ENCODE assay signal across 13 mouse cellular contexts in genomic region chr9:116352801-116353494, GRCm38 (mm10).
A peak's percentile ranks its signal among the peaks of the same experiment; 100 is the strongest.
DNase-seq lines count a peak whose midpoint lies in the region; ATAC-seq lines count a peak whose summit lies in the region.
"Had no signal": no experiment of that assay in that cellular context is flagged by ENCODE, and none has a peak within 500 bp of the region (broad histone marks: within the 10 kb centered on the region; RNA-seq: fewer than 3 reads in every experiment).

No protein-coding gene starts in this region.

- WGBS in lung, embryonic 16.5 days: 40% methylated on average over 4 of the region's 4 CpGs
- WGBS in forebrain, embryonic 15.5 days: 83% methylated on average over 4 of the region's 4 CpGs

- H3K36me3 ChIP-seq in lung, embryonic 16.5 days (ENCODE audit: control insufficient read depth, insufficient read depth, low read length): no peaks in the 10 kb centered on the region
- no peaks in the 10 kb centered on the region for H3K36me3 ChIP-seq in forebrain, embryonic 15.5 days
- H3K36me3 ChIP-seq: liver, embryonic 15.5 days; neural tube, embryonic 15.5 days; stomach, embryonic 15.5 days had no signal

- H3K4me1 ChIP-seq in lung, embryonic 16.5 days (replicated peaks; ENCODE audit: control insufficient read depth, insufficient read depth, low read length): peaks cover 7% of the 10 kb centered on the region; the same call in 1 of the 2 replicates
- H3K4me1 ChIP-seq in forebrain, embryonic 15.5 days: no peaks in the 10 kb centered on the region

- peak; percentile 96 for ATAC-seq in lung, embryonic 16.5 days (ENCODE audit: low read depth)
- no peak for ATAC-seq in forebrain, embryonic 15.5 days (replicated peaks)

- H3K27ac ChIP-seq in lung, embryonic 16.5 days (ENCODE audit: low read length): peak overlapping the region; percentile 86
- no peak overlapping the region for H3K27ac ChIP-seq in forebrain, embryonic 15.5 days (replicated peaks)
- H3K27ac ChIP-seq: layer of hippocampus, adult 2 months; liver, embryonic 15.5 days; neural tube, embryonic 15.5 days; stomach, embryonic 15.5 days had no signal

- H3K4me2 ChIP-seq in lung, embryonic 16.5 days (ENCODE audit: low read depth, low read length): no peak overlapping the region
- H3K4me2 ChIP-seq in forebrain, embryonic 15.5 days (replicated peaks): no peak overlapping the region
- H3K4me2 ChIP-seq: liver, embryonic 15.5 days; neural tube, embryonic 15.5 days; stomach, embryonic 15.5 days had no signal

- H3K9ac ChIP-seq in lung, embryonic 16.5 days (ENCODE audit: low read length): no peak overlapping the region
- H3K9ac ChIP-seq in forebrain, embryonic 15.5 days (replicated peaks): no peak overlapping the region
- H3K9ac ChIP-seq: liver, embryonic 15.5 days; neural tube, embryonic 15.5 days; stomach, embryonic 15.5 days had no signal

- no peak overlapping the region for H3K4me3 ChIP-seq in lung, embryonic 16.5 days (ENCODE audit: low read length)
- no peak overlapping the region for H3K4me3 ChIP-seq in forebrain, embryonic 15.5 days
- H3K4me3 ChIP-seq: layer of hippocampus, adult 2 months; liver, embryonic 15.5 days; neural tube, embryonic 15.5 days; stomach, embryonic 15.5 days had no signal

- no peaks in the 10 kb centered on the region for H3K27me3 ChIP-seq in lung, embryonic 16.5 days (ENCODE audit: control insufficient read depth, insufficient read depth, low read depth, low read length)
- H3K27me3 ChIP-seq in forebrain, embryonic 15.5 days: no peaks in the 10 kb centered on the region
- H3K27me3 ChIP-seq: liver, embryonic 15.5 days; neural tube, embryonic 15.5 days; stomach, embryonic 15.5 days had no signal

- peak; percentile 61 for DNase-seq in adrenal gland, postnatal 14 days
- DNase-seq in adrenal gland, adult 8-10 months: no peak
- DNase-seq in ovary, adult 18-20 months (ENCODE audit: low spot score): peak; percentile 20
- DNase-seq in ovary, postnatal 10 days (ENCODE audit: low spot score): no peak
- DNase-seq in testis, postnatal 14 days (ENCODE audit: low spot score): peak; percentile 36
- DNase-seq in c-Kit-positive CD71-positive TER-119-positive erythroid progenitor cells, embryonic 14.5 days (ENCODE audit: low spot score): no peak
- DNase-seq: kidney, adult 11 months had no signal

- no peaks in the 10 kb centered on the region for H3K9me3 ChIP-seq in lung, embryonic 16.5 days (ENCODE audit: control insufficient read depth, low read length)
- no peaks in the 10 kb centered on the region for H3K9me3 ChIP-seq in forebrain, embryonic 15.5 days
- H3K9me3 ChIP-seq: liver, embryonic 15.5 days; neural tube, embryonic 15.5 days; stomach, embryonic 15.5 days had no signal

Comparison
In these comparisons a context has a peak if more than half of its experiments do, and no peak if none do; other contexts are left out.
1. DNase-seq: peak in adrenal gland, postnatal 14 days (single experiment), ovary, adult 18-20 months (single experiment) and testis, postnatal 14 days (single experiment); none in adrenal gland, adult 8-10 months (single experiment), ovary, postnatal 10 days (single experiment) and c-Kit-positive CD71-positive TER-119-positive erythroid progenitor cells, embryonic 14.5 days (single experiment).